Mouse (Mus musculus) liver, embryonic 15.5 days (tissue): ENCODE measurements around the gene Plxnd1. TPM values are rescaled to one million over a fixed set of nuclear protein-coding genes. Genes with fewer than 3 reads are reported as not detected.
A peak's percentile ranks its signal among the peaks of the same experiment; 100 is the strongest.

Experiments
- ATAC-seq: fragments of 200-750 bp; cut with Nextera tagmentation; 2 replicates; pipeline ENCODE4 v1.8.0; 2017; ENCODE audit warnings: moderate number of reproducible peaks, mild to moderate bottlenecking, moderate library complexity; ENCODE audit not compliant: insufficient read depth
- H3K27ac ChIP-seq: fragments of 300-500 bp; sonication (generic); replicated peaks from 2 replicates; pipeline ENCODE4 v1.5.1; 2015; ENCODE audit warnings: mild to moderate bottlenecking, inconsistent platforms
- H3K27me3 ChIP-seq: fragments of 300-500 bp; sonication (generic); 2 replicates; pipeline ENCODE4 v1.6.1; 2015; ENCODE audit warnings: mild to moderate bottlenecking, inconsistent platforms
- H3K36me3 ChIP-seq: fragments of 300-500 bp; sonication (generic); replicated peaks from 2 replicates; pipeline ENCODE4 v1.6.1; 2015; ENCODE audit warnings: moderate library complexity, mild to moderate bottlenecking, inconsistent platforms
- H3K4me1 ChIP-seq: fragments of 300-500 bp; sonication (generic); replicated peaks from 2 replicates; pipeline ENCODE4 v1.6.1; 2015; ENCODE audit warnings: inconsistent platforms
- H3K4me2 ChIP-seq: fragments of 300-500 bp; sonication (generic); 2 replicates; pipeline ENCODE4 v1.6.1; 2015; ENCODE audit warnings: moderate library complexity, mild to moderate bottlenecking, inconsistent platforms
- H3K4me3 ChIP-seq: fragments of 300-500 bp; sonication (generic); replicated peaks from 2 replicates; pipeline ENCODE4 v1.5.1; 2015; ENCODE audit warnings: mild to moderate bottlenecking, inconsistent platforms
- H3K9ac ChIP-seq: fragments of 300-500 bp; sonication (generic); 2 replicates; pipeline ENCODE4 v1.6.1; 2015; ENCODE audit warnings: moderate library complexity, mild to moderate bottlenecking, inconsistent platforms
- H3K9me3 ChIP-seq: fragments of 300-500 bp; sonication (generic); replicated peaks from 2 replicates; pipeline ENCODE4 v1.6.1; 2016; ENCODE audit warnings: inconsistent platforms
- WGBS: fragments of 180-500 bp; shearing (Covaris S2); methylation state at CpG from one replicate; pipeline ENCODE4 v1.1.7; 2015; ENCODE audit warnings: mixed read lengths; ENCODE audit not compliant: insufficient replicate concordance; 5-methylcytosine and 5-hydroxymethylcytosine counted together
- polyA plus RNA-seq: library from polyadenylated mRNA; unstranded; fragments of >200 nt; fragmentation: Nextera tagmentation; extraction: Ambion mirVana; gene quantifications from 2 replicates; pipeline ENCODE4 v1.2.1, GENCODE M21; 2015

The Plxnd1 gene
- polyA plus RNA-seq, 1 experiment from 2014 or later: 8.1 TPM

DNA sequence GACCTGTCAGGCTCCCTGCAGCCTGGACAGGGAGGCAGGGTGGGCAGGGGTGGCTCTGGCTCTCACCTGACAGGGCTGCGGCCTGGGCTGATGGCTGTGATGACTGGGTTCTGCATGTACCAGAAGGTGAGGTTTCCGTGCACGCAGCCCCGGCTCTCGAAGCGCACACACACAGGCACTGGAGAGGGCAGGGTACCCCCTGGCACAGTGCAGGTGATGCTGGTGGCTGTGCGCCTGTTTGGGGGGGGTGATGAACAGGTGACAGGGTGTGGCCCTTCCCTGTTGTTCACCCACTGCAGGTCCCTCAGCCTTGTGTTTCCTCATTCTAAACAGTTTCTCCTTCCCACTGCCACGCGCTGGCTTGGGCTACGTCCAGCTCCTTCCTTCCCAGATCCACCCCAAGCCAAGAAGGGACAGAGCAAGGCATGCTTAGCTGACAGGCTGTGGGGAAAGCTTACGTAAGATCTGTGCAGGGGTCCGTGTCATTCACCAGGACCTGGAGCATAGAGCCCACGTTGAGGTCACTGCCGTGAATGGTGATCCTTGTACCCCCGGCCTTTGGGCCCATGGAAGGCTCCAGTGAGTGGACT, 27.4 kb downstream of the Plxnd1 start:
- Histone ChIP-seq H3K27me3 (no peaks in the 10 kb centered on the region), H3K9me3 (no peaks in the 10 kb centered on the region), H3K27ac (no peak overlapping the region), H3K4me3 (no peak overlapping the region), H3K4me1 (peaks cover 10% of the 10 kb centered on the region), H3K4me2 (no peak overlapping the region), H3K36me3 (no peaks in the 10 kb centered on the region), H3K9ac (no peak overlapping the region)
- 81% methylated on average over 15 of the region's 15 CpGs for WGBS
- no peak for ATAC-seq

DNA sequence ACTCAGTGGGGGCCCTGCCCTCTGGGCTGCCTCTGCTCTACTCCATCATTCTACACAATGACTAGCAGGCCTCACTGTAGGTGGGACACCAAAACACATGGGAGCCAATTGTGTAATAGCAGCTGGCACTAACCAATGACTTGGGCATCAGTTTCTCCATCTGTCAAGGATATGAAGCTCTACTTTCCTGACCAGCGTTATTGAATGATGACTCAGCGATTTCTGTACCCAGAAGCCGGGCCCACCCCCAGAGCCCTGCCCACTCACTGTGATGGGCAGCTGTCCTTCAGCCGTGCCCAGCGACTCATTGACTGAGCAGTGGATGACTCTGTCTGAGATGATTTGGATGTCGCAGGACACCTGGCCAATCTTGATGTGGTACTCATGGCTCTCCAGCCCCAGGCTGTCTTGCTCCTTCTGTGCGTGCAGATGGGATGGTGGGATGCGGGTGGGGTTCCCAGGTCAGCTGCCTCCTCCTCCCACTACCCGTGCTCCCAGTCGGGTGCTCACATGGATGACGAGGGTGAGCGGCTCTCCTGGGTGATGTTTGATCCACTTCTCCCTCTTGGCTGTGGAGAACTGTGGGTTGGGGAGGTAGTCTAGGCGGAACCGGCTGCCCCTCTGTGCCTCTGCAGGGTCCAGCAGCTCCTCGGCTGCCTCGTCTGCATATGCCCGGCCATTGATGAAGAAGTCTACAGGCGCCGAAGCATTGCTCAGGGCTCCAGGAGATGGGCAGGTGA, 28.4 kb downstream of the Plxnd1 start:
- Histone ChIP-seq H3K4me1 (peaks cover 9% of the 10 kb centered on the region; the same call in 1 of the 2 replicates), H3K4me3 (no peak overlapping the region), H3K9ac (no peak overlapping the region), H3K27me3 (no peaks in the 10 kb centered on the region), H3K36me3 (no peaks in the 10 kb centered on the region), H3K4me2 (no peak overlapping the region), H3K9me3 (no peaks in the 10 kb centered on the region), H3K27ac (no peak overlapping the region)
- ATAC-seq: no peak
- 76% methylated on average over 19 of the region's 19 CpGs for WGBS

DNA sequence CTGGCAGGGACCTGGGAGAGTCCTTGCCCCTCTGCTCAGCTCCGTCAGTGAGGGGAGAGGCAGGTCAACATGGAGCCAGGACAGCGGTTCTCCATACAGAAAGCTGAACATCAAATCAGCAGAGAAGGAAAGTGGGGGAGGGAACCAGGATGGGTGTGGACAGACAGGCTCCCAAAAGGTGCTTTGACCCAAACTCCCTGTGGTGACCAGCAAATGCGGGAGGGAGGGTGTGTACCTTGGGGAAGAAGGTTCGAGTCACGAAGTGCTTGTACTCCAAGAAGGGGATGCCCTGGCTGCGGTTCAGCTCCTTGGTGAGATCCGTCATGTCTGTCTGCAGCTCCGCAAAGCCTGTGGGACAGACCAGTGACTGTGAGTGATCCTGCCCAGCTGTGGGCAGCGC, 31.1 kb downstream of the Plxnd1 start:
- 77% methylated on average over 9 of the region's 9 CpGs for WGBS
- H3K9ac ChIP-seq: no peak overlapping the region
- no peak overlapping the region for H3K4me2 ChIP-seq
- no peaks in the 10 kb centered on the region for H3K9me3 ChIP-seq
- H3K4me1 ChIP-seq: 0 out of 2 replicates have a peak, but pooled peaks cover 8% of the 10 kb centered on the region
- ATAC-seq: no peak
- H3K36me3 ChIP-seq: no peaks in the 10 kb centered on the region
- H3K27me3 ChIP-seq: no peaks in the 10 kb centered on the region
- H3K4me3 ChIP-seq: no peak overlapping the region
- no peak overlapping the region for H3K27ac ChIP-seq

DNA sequence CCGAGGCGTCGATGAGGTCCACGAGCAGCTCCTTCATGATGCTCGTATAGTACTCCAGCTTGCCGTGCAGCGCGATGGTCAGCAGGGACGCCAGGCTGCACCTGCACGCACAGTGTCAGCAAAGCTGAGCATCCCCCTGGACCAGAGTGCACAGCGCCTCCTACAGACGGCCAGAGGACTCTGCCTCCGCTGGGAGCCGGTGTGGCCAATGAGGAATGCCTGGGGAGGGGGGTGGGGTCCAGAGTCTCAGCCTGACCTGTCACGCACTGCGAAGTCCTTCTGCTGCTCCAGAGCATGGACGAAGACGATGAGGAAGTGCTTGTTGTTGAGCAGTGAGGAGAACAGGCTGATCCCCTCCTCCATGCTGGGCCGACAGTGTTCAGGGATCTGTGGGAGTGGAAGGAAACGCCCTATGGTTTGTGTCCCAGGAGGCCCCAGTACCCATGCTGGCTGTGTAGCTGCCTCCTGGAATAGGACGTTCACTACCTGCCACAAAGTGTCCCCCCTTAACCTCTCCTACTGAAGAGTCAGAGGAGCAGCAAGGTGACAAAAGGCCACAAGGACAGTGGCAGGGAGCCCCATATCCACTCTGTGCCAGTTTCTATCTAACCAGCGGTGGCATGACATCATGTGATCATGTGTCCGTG, 32.2 kb downstream of the Plxnd1 start:
- no peaks in the 10 kb centered on the region for H3K9me3 ChIP-seq

DNA sequence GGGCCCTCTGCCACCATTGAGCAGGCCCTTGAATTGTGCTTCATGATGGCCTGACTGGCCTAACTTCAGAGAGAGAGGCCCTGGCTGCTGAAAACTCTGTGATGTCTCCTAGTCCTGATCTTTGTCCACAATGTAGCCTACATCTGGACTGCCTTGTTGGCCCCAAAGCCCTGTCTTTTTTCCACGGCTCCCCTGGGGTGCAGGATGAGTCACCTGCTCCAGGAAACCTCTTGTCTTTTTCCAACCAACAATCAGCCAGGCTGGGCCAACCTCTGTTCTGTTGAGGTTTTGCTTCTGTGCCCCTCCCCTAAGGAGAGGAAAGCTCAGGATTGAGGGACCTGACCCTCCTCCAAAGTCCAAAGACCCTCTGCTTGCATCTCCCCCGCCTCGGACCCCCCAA, 33.1 kb downstream of the Plxnd1 start:
- H3K4me3 ChIP-seq: no peak overlapping the region
- no peaks in the 10 kb centered on the region for H3K36me3 ChIP-seq
- H3K9me3 ChIP-seq: no peaks in the 10 kb centered on the region
- no peak overlapping the region for H3K9ac ChIP-seq
- ATAC-seq: no peak
- H3K27ac ChIP-seq: no peak overlapping the region
- H3K27me3 ChIP-seq: no peaks in the 10 kb centered on the region
- 0 out of 2 replicates have a peak, but pooled peaks cover 5% of the 10 kb centered on the region for H3K4me1 ChIP-seq
- H3K4me2 ChIP-seq: no peak overlapping the region
- 57% methylated on average over 3 of the region's 3 CpGs for whole genome bisulfite sequencing

More for the DNA sequence above, 32.2 kb downstream of the Plxnd1 start:
- 66% methylated on average over 23 of the region's 23 CpGs for WGBS
- H3K4me3 ChIP-seq: no peak overlapping the region
- H3K9ac ChIP-seq: no peak overlapping the region
- no peak overlapping the region for H3K27ac ChIP-seq
- H3K4me2 ChIP-seq: no peak overlapping the region
- no peaks in the 10 kb centered on the region for H3K4me1 ChIP-seq
- no peak for ATAC-seq
- H3K27me3 ChIP-seq: no peaks in the 10 kb centered on the region
- H3K36me3 ChIP-seq: no peaks in the 10 kb centered on the region

DNA sequence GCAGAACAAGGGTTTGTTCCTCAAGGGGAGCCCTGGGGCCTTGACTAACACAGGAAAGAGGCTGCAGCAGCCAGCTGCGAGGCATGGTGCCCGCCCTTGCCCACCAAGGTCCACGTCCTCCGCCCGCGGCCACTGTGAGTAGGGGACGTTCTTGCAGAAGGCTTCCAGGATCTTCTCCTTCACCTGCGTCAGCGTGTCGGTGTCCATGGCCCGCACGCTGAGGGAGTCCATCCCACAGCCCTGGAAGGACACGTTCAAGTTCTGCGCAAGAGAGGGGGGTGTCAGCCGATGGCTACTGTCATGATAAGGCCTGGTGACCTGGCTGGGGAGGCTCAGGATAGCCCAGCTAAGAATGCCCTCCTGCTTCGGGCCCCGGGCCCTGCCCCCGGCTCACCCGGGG, 34.5 kb downstream of the Plxnd1 start:
- Histone ChIP-seq H3K27me3 (no peaks in the 10 kb centered on the region), H3K27ac (no peak overlapping the region), H3K9ac (no peak overlapping the region), H3K9me3 (no peaks in the 10 kb centered on the region), H3K4me2 (no peak overlapping the region), H3K4me3 (no peak overlapping the region), H3K4me1 (0 out of 2 replicates have a peak, but pooled peaks cover 5% of the 10 kb centered on the region), H3K36me3 (no peaks in the 10 kb centered on the region)
- 79% methylated on average over 19 of the region's 19 CpGs for WGBS
- ATAC-seq: no peak

DNA sequence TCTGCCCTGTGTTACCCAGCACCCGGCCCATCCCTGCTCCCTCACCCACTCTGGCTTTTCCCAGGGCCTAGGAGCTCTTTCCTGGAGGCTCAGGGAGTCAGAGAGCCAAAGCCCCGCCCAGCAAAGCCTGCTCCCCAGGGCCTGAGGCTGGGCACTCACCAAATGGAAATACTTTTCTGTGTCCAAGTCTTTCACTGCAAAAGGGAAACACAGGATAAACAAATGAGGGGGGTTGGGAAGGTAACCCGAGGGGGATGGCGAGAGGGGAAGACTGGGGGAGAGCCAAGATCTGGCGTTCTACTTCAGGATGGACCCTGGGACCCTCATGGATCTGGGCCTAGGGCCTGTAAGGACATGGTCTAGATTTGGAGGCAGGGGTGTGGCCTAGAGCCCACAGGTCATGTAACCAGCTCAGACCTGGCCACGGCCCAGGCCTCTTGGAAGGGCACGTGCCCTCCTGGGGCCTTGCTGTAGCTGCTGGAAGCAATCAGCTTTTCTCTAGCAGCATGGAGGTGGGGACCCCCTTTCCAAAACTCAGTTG, 35.6 kb downstream of the Plxnd1 start:
- Histone ChIP-seq H3K4me1 (0 out of 2 replicates have a peak, but pooled peaks cover 7% of the 10 kb centered on the region), H3K36me3 (no peaks in the 10 kb centered on the region), H3K4me2 (no peak overlapping the region), H3K27ac (no peak overlapping the region), H3K9me3 (no peaks in the 10 kb centered on the region), H3K9ac (no peak overlapping the region), H3K27me3 (no peaks in the 10 kb centered on the region), H3K4me3 (no peak overlapping the region)
- no peak for ATAC-seq
- WGBS: 76% methylated on average over 7 of the region's 7 CpGs

DNA sequence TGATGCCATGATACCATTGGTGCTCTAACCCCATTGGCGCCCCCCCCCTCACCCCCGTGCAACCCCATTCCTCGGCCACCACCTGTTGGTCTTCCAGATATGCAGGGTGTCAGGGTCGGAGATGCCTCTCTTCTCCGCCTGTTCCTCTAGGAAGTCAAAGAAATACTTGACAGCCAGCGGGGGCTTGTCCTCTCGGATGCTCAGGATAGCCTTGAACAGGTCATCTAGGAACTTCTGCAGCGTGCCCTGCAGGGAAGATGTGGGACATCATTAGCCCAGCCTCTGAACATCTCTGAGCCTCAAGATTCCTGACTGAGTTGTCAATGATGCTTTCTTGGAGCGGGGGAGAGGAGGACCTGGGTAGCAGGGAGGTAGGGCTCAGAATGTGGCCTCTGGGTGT, 36.4 kb downstream of the Plxnd1 start:
- 78% methylated on average over 9 of the region's 9 CpGs for WGBS
- Histone ChIP-seq H3K27me3 (no peaks in the 10 kb centered on the region), H3K9me3 (no peaks in the 10 kb centered on the region), H3K4me1 (0 out of 2 replicates have a peak, but pooled peaks cover 7% of the 10 kb centered on the region), H3K36me3 (no peaks in the 10 kb centered on the region), H3K4me2 (no peak overlapping the region), H3K4me3 (no peak overlapping the region), H3K9ac (no peak overlapping the region), H3K27ac (no peak overlapping the region)
- ATAC-seq: no peak

DNA sequence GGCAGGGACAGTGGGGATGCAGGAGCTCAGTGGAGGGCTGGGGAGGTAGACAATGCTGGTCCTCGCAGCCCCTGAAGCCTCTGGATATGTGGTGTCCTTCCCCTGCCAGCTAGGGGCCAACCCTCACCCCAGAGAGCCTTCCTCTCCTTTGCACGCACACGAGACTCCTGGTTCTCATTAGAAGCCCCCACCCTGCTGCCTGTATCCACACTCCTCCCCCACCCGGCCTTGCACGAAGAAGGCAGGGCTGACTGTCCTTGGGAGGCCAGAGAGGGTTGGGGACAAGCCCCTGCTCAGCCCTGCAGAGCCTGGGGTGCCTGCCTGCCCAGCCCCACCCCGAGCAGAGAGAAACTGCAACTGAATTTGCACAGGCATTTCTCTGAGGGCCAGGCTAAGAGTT, 37.1 kb downstream of the Plxnd1 start:
- H3K4me2 ChIP-seq: no peak overlapping the region
- no peak overlapping the region for H3K27ac ChIP-seq
- no peak for ATAC-seq
- no peaks in the 10 kb centered on the region for H3K27me3 ChIP-seq
- H3K4me3 ChIP-seq: no peak overlapping the region
- no peaks in the 10 kb centered on the region for H3K9me3 ChIP-seq
- H3K9ac ChIP-seq: no peak overlapping the region
- H3K4me1 ChIP-seq: 0 out of 2 replicates have a peak, but pooled peaks cover 7% of the 10 kb centered on the region
- no peaks in the 10 kb centered on the region for H3K36me3 ChIP-seq
- WGBS: 45% methylated on average over 6 of the region's 6 CpGs

DNA sequence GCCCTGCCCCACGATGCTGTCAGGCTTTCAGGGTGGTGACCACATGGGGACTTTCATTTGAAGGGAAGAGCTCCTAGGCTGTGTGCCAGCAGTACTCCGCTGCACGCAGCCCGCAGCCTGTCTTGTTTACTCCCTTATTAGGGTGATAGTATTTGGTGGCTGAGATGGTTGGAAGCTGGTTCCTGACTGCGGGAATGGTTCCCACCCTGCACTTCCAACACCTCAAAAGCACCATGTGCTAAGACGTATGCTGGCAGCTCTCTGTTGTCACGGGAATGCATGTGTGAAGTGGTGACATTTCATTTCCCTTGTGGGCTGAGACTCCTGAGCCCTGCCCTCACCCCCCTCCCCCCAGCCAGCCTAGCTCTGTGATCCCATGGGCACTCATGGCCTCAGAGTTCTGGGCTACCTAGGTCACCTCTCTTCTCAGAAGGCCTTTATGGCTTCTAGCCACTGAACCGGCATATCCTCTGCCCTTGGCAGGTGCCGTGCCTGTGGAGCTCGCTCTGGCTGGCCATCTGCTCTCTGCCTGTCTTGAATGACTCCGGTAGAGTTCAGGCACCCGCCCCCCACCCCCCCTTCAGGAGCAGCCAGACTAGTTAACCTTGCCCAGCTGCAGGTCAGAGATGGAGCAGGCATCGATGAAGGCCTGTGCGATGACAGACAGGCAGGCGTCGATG, 37.7 kb downstream of the Plxnd1 start:
- no peaks in the 10 kb centered on the region for H3K36me3 ChIP-seq
- no peak overlapping the region for H3K4me2 ChIP-seq
- H3K9me3 ChIP-seq: no peaks in the 10 kb centered on the region
- WGBS: 65% methylated on average over 16 of the region's 16 CpGs
- H3K27me3 ChIP-seq: no peaks in the 10 kb centered on the region
- 0 out of 2 replicates have a peak, but pooled peaks cover 7% of the 10 kb centered on the region for H3K4me1 ChIP-seq
- H3K27ac ChIP-seq: no peak overlapping the region
- ATAC-seq: peak; percentile 30; the same call in 1 of the 2 replicates
- H3K9ac ChIP-seq: no peak overlapping the region
- H3K4me3 ChIP-seq: no peak overlapping the region
